Mouse (Mus musculus): ENCODE data around the gene Rnf135.
"Not testable (repeated sequence)": the region's sequence is repeated elsewhere in the genome, so short reads cannot be mapped to it uniquely, and the experiment has no call there.

Gene Rnf135

GRCm38 (mm10) chr11:80202296-80202695 is 18.6 kb downstream of the Rnf135 start:
- DNase-seq (ENCODE audit: low read depth, low spot score) = no peak

DNA sequence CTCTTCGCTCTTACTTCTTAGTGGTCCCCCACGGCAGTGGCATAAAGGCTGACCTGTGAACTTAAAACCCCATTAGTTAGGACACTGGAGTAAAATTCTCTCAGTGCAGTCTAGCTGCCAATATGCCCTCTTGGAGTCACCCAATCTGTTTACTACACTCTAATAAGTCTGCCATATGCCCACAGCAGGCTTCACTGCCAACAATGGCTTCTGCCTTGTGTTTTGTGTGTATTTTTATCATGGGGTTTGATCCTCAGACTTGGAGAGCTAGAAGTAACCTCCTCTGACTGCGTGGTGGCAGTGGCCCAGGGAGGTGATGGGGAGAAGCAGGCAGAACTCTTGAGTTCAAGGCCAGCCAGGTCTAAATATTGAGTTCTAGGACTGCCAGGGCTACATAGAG is 20.4 kb downstream of the Rnf135 start:
- DNase-seq (ENCODE audit: low read depth, low spot score) = no peak

GRCm38 (mm10) chr11:80204941-80205340 is 21.3 kb downstream of the Rnf135 start:
- DNase-seq (ENCODE audit: low read depth, low spot score) = no peak

DNA sequence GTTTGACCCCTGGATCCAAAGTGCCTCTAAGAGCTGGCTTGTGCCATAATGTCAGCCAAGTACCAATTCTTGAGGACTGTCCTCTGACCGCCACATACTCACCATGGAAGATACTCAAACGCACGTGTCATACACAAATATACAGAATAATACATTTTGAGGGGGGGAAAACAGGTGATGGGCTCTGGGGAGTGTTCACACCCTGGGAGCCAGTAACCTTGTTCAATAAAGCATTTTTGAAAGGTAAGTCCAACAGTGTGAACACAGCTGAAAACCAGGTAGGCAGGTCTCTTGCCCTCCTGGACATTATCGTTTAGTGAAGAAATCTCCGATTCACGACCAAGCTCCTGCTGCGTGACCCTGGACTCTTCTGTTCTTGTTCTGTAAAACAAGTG is 24.8 kb downstream of the Rnf135 start:
- DNase-seq (ENCODE audit: low read depth, low spot score) = no peak

- peak; percentile 88 for DNase-seq (ENCODE audit: low read depth, low spot score)
These were observed 25.5 kb downstream of the Rnf135 start, which contains the start of gene Rhot1 for GRCm38 (mm10) chr11:80208860-80209800. Gene Rhot1 (plus strand): TSS chr11:80209019.

DNA sequence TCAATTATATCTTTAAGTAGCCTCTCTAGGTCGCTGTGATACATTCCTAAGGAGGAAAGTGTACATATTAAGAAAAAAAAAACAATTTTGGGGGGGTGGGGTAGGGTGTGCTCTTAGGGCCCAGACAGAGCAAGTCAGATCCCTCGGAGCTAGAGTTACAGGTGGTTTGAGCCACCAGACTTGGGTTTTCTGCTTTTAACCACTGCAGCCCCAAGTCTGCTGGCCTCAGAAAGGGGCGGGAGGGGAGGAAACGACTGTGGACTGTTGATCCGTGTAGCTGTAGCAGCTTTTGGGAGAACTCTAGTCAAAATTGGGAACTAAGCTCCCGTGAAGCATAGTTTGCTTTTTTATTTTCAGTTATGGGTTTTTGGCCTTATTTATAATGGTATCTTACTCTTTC is 26.7 kb downstream of the Rnf135 start:
- no peak for DNase-seq (ENCODE audit: low read depth, low spot score)

- DNase-seq (ENCODE audit: low read depth, low spot score) = no peak
These were observed 28.6 kb downstream of the Rnf135 start for GRCm38 (mm10) chr11:80212282-80212681.

- no peak for DNase-seq (ENCODE audit: low read depth, low spot score)
These were observed 31.6 kb downstream of the Rnf135 start for GRCm38 (mm10) chr11:80215291-80215690.

- DNase-seq (ENCODE audit: low read depth, low spot score) = no peak
These were observed 35.1 kb downstream of the Rnf135 start for GRCm38 (mm10) chr11:80218657-80219293.

DNA sequence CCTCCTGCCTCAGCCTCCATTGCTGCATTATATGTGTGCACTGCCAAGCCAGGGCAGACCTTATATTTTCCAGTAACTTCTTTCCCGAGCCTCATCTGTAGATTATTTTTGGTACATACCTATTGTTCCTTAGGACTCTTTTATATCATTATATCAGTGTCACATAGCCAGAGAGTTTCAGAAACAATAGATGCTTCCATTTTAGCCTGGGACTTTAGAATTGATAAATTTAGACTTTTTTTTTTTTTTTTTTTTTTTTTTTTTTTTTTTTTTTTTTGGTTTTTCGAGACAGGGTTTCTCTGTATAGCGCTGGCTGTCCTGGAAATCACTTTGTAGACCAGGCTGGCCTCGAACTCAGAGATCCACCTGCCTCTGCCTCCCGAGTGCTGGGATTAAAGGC is 46.4 kb downstream of the Rnf135 start:
- not testable (repeated sequence) for DNase-seq (ENCODE audit: low read depth, low spot score)

DNA sequence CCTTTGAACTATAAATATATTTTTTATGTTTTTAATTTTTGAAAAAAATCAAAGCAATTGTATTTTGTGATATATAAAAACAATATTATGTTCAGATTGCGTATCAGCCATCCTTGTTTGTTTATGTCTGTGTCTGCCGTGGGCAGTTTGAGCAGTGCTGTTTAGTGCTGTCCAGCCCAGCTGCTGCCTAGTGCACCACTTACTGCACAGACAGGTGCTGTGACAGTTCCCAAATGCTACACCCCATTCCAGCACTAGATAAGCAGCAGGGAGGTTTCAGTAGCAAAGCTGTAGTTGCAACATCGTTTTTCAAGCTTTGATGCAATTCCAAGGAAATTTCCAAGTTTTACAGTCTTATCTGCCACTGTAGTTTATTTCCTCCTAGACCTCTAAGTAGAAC is 53.6 kb downstream of the Rnf135 start:
- no peak for DNase-seq (ENCODE audit: low read depth, low spot score)

GRCm38 (mm10) chr11:80238306-80238705 is 54.7 kb downstream of the Rnf135 start:
- DNase-seq (ENCODE audit: low read depth, low spot score) = no peak

DNA sequence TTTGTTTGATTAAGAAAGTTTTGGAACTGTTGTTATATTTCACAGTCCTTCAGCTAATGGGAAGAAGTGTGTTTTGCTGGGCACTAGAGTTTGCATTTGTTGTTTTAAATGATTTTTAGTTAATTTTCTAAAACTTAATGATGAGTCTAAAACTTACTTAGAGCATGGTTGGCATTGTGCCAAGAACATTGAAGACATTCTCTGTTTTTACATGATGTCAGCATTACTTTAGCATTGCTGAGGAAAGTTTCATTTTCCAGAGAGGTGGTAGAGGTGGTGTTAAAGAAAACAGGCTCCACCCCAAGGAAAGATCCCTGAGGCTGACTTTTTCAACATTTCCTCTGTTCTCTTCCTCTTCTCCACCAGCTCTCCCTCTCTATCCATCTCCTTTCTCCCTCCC is 63.4 kb downstream of the Rnf135 start:
- DNase-seq (ENCODE audit: low read depth, low spot score) = peak; percentile 5

GRCm38 (mm10) chr11:80248531-80248930 is 64.9 kb downstream of the Rnf135 start:
- no peak for DNase-seq (ENCODE audit: low read depth, low spot score)

Data from skeletal muscle tissue, adult 2 months (tissue).